Mouse (Mus musculus) brown adipose tissue, adult 24 weeks (tissue): ENCODE data around the gene Gm20388. TPM values are rescaled to one million over a fixed set of nuclear protein-coding genes. Genes with fewer than 3 reads are reported as not detected.

Experiments used
- H3K27ac ChIP-seq: fragments of 200-500 bp; replicated peaks from 2 replicates; pipeline ENCODE4 v1.5.1; 2012; ENCODE audit warnings: low read depth, mild to moderate bottlenecking, low read length
- H3K4me1 ChIP-seq: fragments of 200-500 bp; 2 replicates; pipeline ENCODE4 v1.6.1; 2012; ENCODE audit warnings: low read length, mixed read lengths; ENCODE audit not compliant: control insufficient read depth, insufficient read depth, insufficient read length
- H3K4me3 ChIP-seq: fragments of 200-500 bp; 2 replicates; pipeline ENCODE4 v1.5.1; 2012; ENCODE audit warnings: low read depth, mild to moderate bottlenecking, low read length, moderate library complexity; ENCODE audit not compliant: insufficient read depth
- polyA plus RNA-seq: library from polyadenylated mRNA; stranded (reverse); fragments of >200 nt; gene quantifications from 2 replicates; pipeline ENCODE4 v1.2.4, GENCODE M21; 2012; ENCODE audit not compliant: missing spikeins, insufficient read depth, insufficient read length

Gene Gm20388
- polyA plus RNA-seq, 1 experiment, result 44.7 TPM

DNA sequence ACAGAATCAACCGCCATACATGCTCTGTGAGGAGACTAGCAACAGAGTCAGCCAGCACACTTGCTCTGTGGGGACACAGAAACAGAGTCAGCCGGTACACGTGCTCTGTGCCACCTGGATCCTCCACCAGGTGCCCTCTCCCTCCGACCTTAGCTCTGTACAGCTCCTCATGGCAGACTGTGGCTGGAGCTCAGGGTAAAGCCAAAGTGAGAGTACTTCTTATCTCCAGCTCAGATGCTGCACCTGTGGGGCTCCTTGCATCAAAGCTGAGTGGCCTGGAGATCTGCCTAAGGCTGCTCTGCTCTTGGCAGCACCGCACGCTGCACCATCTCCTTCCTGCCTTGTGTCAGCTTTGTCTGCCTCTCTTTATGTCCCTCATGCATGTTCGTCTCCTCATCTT, 4279.7 kb downstream of the Gm20388 start:
- H3K4me3 ChIP-seq, result no peak overlapping the region
- no peak overlapping the region for H3K27ac ChIP-seq
- peaks cover 8% of the 10 kb centered on the region for H3K4me1 ChIP-seq

- Histone ChIP-seq H3K27ac (peak overlapping the region; percentile 39), H3K4me3 (no peak overlapping the region), H3K4me1 (peaks cover 18% of the 10 kb centered on the region)
These were observed 4281.6 kb downstream of the Gm20388 start for GRCm38 (mm10) chr8:124192242-124192641.

GRCm38 (mm10) chr8:124192976-124193375, 4282.3 kb downstream of the Gm20388 start:
- no peak overlapping the region for H3K4me3 ChIP-seq
- H3K27ac ChIP-seq, result peak overlapping the region; percentile 81
- peaks cover 18% of the 10 kb centered on the region for H3K4me1 ChIP-seq

- H3K4me3 ChIP-seq, result no peak overlapping the region
- no peak overlapping the region for H3K27ac ChIP-seq
- H3K4me1 ChIP-seq, result peaks cover 18% of the 10 kb centered on the region
These were observed 4283.4 kb downstream of the Gm20388 start for GRCm38 (mm10) chr8:124193992-124194391.

DNA sequence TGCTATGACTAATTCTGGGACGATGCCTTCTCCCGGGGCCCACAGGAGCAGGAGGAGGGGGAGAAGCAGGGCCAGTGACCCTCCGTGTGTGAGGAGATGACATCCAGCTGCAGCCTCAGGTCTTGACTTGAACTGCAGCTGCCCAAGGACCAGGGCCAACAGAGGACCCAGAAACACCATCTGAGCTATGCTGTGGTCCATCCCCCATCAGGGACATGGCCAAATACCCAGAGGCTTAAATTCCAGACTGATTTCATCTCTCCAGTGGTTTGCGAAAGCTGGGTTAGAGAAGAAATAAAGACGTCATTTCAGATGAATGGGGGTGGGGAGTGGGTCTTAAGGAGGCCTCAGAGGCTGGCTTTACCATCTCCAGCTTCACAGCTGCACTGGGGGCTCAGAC, 4285.6 kb downstream of the Gm20388 start:
- Histone ChIP-seq H3K27ac (peak overlapping the region; percentile 89), H3K4me3 (no peak overlapping the region), H3K4me1 (peaks cover 23% of the 10 kb centered on the region)

DNA sequence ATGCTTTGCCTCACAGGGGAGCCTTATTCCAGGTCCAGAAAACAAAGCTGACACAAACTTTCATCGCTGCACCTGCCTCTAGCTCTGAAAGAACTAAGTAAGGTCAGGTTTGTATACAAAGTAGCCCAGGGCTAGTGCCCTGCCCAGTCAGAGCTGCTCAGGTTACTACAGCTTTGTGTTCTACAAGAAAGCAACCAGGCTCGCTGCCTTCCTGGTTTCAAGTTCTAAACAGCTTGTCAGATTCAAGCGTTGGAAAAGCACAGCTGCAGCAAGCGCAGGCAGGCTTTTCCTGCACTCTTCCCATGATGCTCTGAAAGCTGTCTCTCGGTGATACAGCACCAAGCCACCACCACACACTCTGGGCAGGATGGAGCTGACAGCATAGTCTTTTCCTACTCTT, 4286.2 kb downstream of the Gm20388 start:
- H3K4me1 ChIP-seq, result peaks cover 28% of the 10 kb centered on the region
- H3K4me3 ChIP-seq, result no peak overlapping the region
- H3K27ac ChIP-seq, result peak overlapping the region; percentile 89

DNA sequence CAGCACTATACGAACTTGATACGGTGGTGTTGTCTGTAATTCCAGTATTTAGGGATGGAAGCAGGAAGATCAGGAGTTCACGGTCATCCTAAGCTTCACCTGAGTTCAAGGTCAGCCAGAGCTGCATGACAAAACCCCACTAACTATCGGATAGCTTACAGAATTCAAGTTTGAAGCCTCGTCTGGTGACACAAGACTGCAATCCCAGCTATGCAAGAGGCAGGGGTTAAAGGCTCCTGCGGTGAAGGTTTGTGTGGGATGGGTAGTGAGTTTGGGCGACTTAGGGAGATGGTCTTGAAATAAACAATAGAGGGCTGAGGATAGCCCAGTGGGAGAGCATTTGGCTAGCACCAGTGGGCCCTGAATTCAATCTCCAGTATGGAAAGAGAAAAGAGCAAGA, 4287.6 kb downstream of the Gm20388 start:
- Histone ChIP-seq H3K4me1 (peaks cover 25% of the 10 kb centered on the region), H3K27ac (no peak overlapping the region), H3K4me3 (no peak overlapping the region)

DNA sequence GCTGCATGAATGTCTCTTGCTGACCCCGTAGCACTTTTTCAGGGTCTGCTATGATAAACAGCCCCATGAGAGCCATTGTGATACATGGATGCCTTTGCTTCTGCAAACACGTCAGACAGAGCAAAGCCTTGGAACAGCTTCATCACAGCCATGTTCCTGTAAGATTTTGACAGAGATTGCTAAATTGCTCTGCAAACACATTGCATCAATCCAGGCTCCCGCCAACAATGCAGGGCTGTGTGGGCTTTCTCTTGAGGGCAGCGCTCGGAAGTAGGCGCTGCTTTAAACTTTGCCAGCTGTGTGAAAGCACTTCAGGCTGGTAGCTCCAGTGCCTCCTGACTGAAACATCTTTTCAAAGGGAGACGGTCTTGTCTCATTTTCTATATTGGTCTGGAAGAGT, 4289.8 kb downstream of the Gm20388 start:
- peak overlapping the region; percentile 75 for H3K27ac ChIP-seq
- H3K4me3 ChIP-seq, result no peak overlapping the region
- peaks cover 20% of the 10 kb centered on the region for H3K4me1 ChIP-seq

DNA sequence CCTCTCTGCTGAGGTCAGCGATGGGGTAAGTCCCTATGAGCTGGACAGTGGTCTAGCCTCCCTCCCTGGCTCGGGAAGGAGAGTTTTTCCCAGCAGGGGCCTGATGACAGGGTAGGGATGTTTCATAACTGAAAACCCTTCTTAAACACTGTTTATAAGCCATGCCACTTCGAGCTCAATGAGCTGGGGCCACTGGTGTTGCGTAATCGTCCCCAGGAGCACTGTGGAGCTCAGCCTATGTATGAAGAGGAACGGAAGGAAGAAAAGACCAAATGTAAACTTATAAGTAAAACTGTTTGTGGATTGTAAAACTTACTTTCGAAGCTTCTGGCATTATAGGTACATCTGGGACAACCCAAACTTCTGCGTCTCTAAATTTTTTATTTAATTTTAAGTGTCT, 4291.1 kb downstream of the Gm20388 start:
- no peak overlapping the region for H3K4me3 ChIP-seq
- H3K27ac ChIP-seq, result peak overlapping the region; percentile 75
- peaks cover 14% of the 10 kb centered on the region for H3K4me1 ChIP-seq

GRCm38 (mm10) chr8:124202895-124203294, 4292.3 kb downstream of the Gm20388 start:
- no peak overlapping the region for H3K27ac ChIP-seq
- H3K4me3 ChIP-seq, result no peak overlapping the region
- peaks cover 10% of the 10 kb centered on the region; the same call in 1 of the 2 replicates for H3K4me1 ChIP-seq

DNA sequence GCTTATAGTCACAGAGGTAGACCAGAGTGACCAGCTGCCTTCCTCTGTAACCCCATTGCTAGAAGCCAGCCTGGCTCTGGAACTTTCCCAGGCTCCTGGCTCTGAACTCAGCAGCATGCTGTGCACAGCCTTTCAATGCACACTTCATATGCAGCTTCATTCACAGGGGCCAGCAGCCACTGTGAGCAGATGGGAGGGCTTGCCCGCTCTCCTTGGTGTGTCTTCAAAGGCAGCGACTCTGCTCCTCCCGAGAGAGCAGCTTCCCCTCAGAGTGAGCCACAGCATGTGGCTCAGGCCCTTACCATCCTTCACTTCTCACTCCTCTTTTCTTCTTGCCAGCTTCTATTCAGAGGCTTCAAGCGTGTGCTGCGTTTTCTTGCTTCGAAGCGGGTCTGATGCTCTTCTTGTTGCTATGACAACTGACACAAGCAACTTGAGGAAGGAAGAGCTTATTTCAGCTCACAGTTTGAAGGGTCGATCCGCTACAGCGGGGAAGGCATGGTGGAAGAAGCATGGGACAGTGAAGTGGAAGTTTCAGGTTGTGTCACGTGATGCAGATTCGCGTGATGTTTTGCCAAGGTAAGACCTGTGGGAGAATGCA, 4293.5 kb downstream of the Gm20388 start:
- Histone ChIP-seq H3K4me1 (peaks cover 10% of the 10 kb centered on the region; the same call in 1 of the 2 replicates), H3K27ac (no peak overlapping the region), H3K4me3 (no peak overlapping the region)

- H3K4me3 ChIP-seq, result no peak overlapping the region
- no peak overlapping the region for H3K27ac ChIP-seq
- no peaks in the 10 kb centered on the region for H3K4me1 ChIP-seq
These were observed 4301.5 kb downstream of the Gm20388 start for GRCm38 (mm10) chr8:124212148-124212547.

GRCm38 (mm10) chr8:124216951-124217350, 4306.3 kb downstream of the Gm20388 start:
- H3K4me1 ChIP-seq, result no peaks in the 10 kb centered on the region

GRCm38 (mm10) chr8:124229883-124230282, 4319.2 kb downstream of the Gm20388 start:
- H3K4me3 ChIP-seq, result no peak overlapping the region
- peak overlapping the region; percentile 27; the same call in 1 of the 2 replicates for H3K27ac ChIP-seq
- no peaks in the 10 kb centered on the region for H3K4me1 ChIP-seq

More at GRCm38 (mm10) chr8:124216951-124217350, 4306.3 kb downstream of the Gm20388 start:
- Histone ChIP-seq H3K27ac (no peak overlapping the region), H3K4me3 (no peak overlapping the region)

- H3K27ac ChIP-seq, result peak overlapping the region; percentile 69
- no peaks in the 10 kb centered on the region for H3K4me1 ChIP-seq
- H3K4me3 ChIP-seq, result peak overlapping the region; percentile 83
These were observed 4320.0 kb downstream of the Gm20388 start for GRCm38 (mm10) chr8:124230496-124231175.

DNA sequence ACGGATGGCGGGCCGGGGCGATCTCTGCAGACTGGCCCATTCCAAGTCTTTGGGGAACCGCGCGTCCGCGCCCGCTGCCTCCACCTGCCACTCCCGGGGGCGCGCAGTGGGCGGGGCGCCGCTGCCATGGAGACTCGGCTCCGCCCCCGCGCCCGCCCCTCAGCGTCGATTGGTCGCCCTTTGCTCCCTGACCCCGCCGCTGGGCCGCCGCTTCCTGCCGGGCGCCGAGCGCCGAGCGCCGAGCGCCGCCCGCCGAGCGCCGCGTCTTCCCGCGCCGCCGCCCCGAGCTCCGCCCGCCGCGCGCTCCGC, 4320.5 kb downstream of the Gm20388 start, which contains the start of gene Galnt2:
Galnt2 (plus strand) TSS at position 216 of the 309 bp plus-strand sequence.
- peak within 1 kb of the TSS; percentile 83 for H3K4me3 ChIP-seq
- peak within 1 kb of the TSS; percentile 69 for H3K27ac ChIP-seq
- no peaks in the 10 kb centered on the region for H3K4me1 ChIP-seq
